Mouse (Mus musculus) heart, adult 11 months (tissue): ENCODE measurements at regions not wholly inside any gene's neighbourhood (a gene's known extent, or its start where the extent isn't known, plus 50 kb on each side); places are given as distances from the start of the nearest gene placed in this dataset.

ENCODE experiments used
- DNase-seq: peaks from one replicate; pipeline ENCODE4 v3.0.0; 2022

- DNase-seq: peak; percentile 54
Measured at GRCm38 (mm10) chr4:34226886-34227285, 176.9 kb upstream of the Spaca1 start.

- DNase-seq: no peak
Measured at GRCm38 (mm10) chr4:34227611-34228010, 177.6 kb upstream of the Spaca1 start.

GRCm38 (mm10) chr4:34231270-34231669 is 181.3 kb upstream of the Spaca1 start:
- DNase-seq: no peak

- no peak for DNase-seq
Measured at GRCm38 (mm10) chr4:34234204-34234603, 184.2 kb upstream of the Spaca1 start.

GRCm38 (mm10) chr4:34234645-34235044 is 184.7 kb upstream of the Spaca1 start:
- no peak for DNase-seq

GRCm38 (mm10) chr4:34237791-34238190 is 187.8 kb upstream of the Spaca1 start:
- peak; percentile 88 for DNase-seq

- no peak for DNase-seq
Measured at GRCm38 (mm10) chr4:34239624-34240023, 189.6 kb upstream of the Spaca1 start.

- DNase-seq: peak; percentile 90
Measured at GRCm38 (mm10) chr4:34241060-34241571, 191.1 kb upstream of the Spaca1 start.

- no peak for DNase-seq
Measured at GRCm38 (mm10) chr4:34241673-34242072, 191.7 kb upstream of the Spaca1 start.

- DNase-seq: peak; percentile 16
Measured at GRCm38 (mm10) chr4:34259444-34259843, 209.5 kb upstream of the Spaca1 start.

- no peak for DNase-seq
Measured at GRCm38 (mm10) chr4:34260468-34260867, 210.5 kb upstream of the Spaca1 start.

- no peak for DNase-seq
Measured at GRCm38 (mm10) chr4:34261809-34262208, 211.8 kb upstream of the Spaca1 start.

- DNase-seq: no peak
Measured at GRCm38 (mm10) chr4:34264431-34264830, 214.4 kb upstream of the Spaca1 start.

GRCm38 (mm10) chr4:34274316-34274715 is 224.3 kb upstream of the Spaca1 start:
- no peak for DNase-seq

- DNase-seq: no peak
Measured at GRCm38 (mm10) chr4:34275372-34275771, 225.4 kb upstream of the Spaca1 start.

- peak; percentile 75 for DNase-seq
Measured at GRCm38 (mm10) chr4:34302504-34303108, 248.1 kb upstream of the Akirin2 start.

GRCm38 (mm10) chr4:34308921-34309563 is 241.7 kb upstream of the Akirin2 start:
- DNase-seq: no peak

GRCm38 (mm10) chr4:34310061-34310642 is 240.6 kb upstream of the Akirin2 start:
- no peak for DNase-seq

- no peak for DNase-seq
Measured at GRCm38 (mm10) chr4:34315848-34316247, 234.9 kb upstream of the Akirin2 start.

- no peak for DNase-seq
Measured at GRCm38 (mm10) chr4:34322841-34323240, 227.9 kb upstream of the Akirin2 start.

GRCm38 (mm10) chr4:34328151-34328785 is 222.5 kb upstream of the Akirin2 start:
- peak; percentile 95 for DNase-seq

GRCm38 (mm10) chr4:34336971-34337797 is 213.6 kb upstream of the Akirin2 start:
- peak; percentile 84 for DNase-seq

GRCm38 (mm10) chr4:34337852-34338251 is 212.9 kb upstream of the Akirin2 start:
- peak; percentile 34 for DNase-seq
